Mouse (Mus musculus): ENCODE results near the gene Cacna1d.

- TF ChIP-seq CTCF (IDR thresholded peaks at IDR 0.05; ENCODE audit: low read depth, low read length) (no peak), POLR2A (IDR thresholded peaks at IDR 0.05; ENCODE audit: borderline replicate concordance, low read depth, low read length) (no peak)
These were observed 55.9 kb downstream of the Cacna1d start for GRCm38 (mm10) chr14:30435316-30435715.
